Mouse (Mus musculus) frontal cortex, adult (tissue): ENCODE measurements at regions not wholly inside any gene's neighbourhood (a gene's known extent, or its start where the extent isn't known, plus 50 kb on each side); places are given as distances from the start of the nearest gene placed in this dataset.

ENCODE experiments used
- ATAC-seq: cut with Nextera tagmentation; 2 replicates; pipeline ENCODE4 v1.9.2; 2017; ENCODE audit warnings: mild to moderate bottlenecking, moderate library complexity, mixed read lengths; ENCODE audit not compliant: low TSS enrichment

DNA sequence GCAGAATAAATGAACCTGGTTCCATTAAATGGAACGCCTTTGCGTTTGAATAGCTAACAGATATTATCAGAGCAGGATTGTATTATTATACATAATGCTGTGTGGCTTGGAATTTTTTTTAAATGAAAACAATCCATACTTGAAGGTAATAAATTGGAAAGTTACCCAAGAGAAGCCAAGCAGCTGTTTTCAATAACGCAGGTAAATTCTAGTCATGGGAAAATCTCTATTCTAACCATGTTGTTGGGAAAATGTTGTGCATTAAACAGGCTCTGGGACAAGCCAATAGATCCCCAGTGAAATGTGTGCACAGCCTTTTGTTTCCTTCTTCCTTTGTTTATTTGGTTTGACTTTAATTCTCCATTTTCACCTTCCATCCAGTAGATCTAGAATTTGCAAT lies 128.6 kb upstream of the Mmadhc start:
- no peak for ATAC-seq

DNA sequence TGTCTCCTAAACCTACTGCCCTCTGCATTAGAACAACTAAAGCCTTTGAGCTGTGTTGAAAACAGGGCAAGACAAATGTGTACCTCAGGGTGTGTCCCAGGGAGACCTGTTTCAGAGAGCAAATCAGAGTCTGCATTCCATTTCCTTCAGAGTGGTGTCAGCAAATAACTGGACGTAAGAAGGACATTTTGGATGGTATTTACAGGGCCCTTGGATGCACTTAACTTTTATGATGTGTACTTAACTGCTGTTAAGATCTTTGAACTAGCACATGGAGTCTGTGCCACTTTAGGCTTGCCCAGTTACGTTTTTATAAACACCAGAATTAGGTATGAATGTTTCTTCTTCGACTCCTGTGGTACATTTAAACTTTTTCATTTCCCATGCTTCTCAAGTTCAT lies 123.0 kb upstream of the Mmadhc start:
- no peak for ATAC-seq

DNA sequence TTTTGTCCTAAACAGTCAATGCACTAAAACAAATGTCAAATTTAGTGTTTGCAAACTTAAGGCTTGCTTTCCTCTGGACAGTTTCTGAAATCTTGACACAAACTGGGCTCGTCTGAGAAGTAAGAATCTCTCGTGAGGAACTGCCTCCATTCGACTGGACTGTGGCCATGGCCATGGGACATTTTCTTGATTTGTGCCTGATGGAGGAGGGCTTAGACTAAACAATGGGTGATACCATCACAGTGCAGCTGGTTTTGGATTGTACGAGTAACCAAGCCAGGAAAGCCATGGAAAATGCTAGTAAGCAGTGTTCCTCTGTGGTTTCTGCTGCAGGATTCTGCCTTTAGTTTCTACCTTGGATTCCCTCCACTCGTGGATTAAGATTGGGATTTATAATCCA lies 121.0 kb upstream of the Mmadhc start:
- no peak for ATAC-seq

DNA sequence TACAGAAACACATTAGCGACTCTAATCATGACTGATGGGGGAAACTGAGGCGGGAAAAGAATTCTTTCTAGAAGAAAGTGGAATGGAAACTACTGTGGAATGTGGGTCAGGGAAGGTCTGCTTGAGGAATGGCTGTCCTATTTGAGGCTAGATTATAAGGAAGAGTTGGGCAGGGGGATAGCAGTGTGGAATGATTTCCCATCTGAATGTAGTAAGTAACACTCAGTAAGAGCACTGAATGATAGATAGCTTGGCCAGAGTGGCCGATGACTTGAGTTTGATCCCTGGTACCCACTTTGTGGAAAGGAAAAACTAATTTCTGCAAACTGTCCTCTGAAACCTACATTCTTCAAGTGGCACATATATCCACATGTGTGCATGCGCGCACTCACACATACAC lies 120.5 kb upstream of the Mmadhc start:
- ATAC-seq: no peak

- ATAC-seq: no peak
These were observed 119.5 kb upstream of the Mmadhc start for GRCm38 (mm10) chr2:50416056-50416455.

DNA sequence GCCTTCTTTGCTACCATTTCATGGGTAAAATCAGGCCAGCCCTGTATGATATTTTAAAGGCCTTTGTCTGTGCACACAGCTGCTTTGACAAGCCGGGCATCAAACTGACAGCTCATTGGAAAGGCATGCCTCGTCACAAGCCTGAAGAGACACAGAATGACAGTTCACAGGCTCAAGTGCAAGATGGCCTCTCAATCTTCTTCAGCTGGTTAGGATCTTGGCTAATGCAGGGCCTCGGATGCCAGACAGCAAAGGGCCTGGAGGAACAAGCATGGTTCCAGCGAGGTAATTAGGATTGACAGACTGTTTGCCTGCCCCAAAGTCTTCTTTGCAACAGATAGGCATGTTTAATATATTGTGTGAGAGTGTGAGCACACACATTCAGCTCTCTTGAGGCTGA lies 109.3 kb upstream of the Mmadhc start:
- ATAC-seq: no peak

DNA sequence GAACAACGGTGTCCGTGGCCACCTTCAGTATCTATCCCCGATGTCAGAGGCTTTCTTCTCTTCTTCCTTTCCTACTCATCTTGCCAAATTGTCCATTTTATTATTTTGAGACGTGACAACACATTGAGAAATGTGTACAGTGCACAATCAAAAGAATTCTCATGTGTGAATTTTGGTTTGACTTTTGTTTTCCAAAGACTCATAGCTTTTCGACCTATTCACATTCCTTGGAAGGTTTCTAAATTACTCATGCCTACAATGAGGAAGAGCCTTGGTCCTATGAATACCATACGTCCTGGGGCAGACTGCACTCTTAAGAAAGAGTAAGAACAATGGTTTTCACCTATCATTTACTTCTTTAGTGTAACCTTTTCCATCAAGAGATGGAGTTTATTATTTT lies 106.5 kb upstream of the Mmadhc start:
- ATAC-seq: no peak

GRCm38 (mm10) chr2:50398576-50398975 lies 102.0 kb upstream of the Mmadhc start:
- no peak for ATAC-seq

GRCm38 (mm10) chr2:50377609-50378413 lies 81.2 kb upstream of the Mmadhc start:
- ATAC-seq: no peak

DNA sequence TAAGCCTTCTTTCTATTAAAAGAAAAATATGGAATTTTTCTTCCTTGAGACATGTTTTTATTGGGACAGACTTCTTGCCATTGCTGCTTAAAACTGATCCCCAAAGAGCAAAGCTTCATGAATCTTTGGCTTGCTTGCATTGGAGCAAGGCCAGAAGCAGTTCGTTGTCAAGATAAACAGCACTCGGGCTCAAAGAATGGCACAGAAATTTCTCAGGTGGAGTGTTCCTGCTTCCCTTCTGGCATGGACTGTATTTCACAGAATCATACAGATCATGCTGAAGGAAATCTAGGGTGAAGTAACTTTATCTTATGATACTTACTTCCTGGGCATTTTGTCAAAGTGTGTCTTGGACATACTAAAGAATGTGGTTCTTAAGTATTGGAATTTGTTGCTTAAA lies 77.0 kb upstream of the Mmadhc start:
- ATAC-seq: no peak

GRCm38 (mm10) chr2:50373006-50373405 lies 76.4 kb upstream of the Mmadhc start:
- no peak for ATAC-seq

DNA sequence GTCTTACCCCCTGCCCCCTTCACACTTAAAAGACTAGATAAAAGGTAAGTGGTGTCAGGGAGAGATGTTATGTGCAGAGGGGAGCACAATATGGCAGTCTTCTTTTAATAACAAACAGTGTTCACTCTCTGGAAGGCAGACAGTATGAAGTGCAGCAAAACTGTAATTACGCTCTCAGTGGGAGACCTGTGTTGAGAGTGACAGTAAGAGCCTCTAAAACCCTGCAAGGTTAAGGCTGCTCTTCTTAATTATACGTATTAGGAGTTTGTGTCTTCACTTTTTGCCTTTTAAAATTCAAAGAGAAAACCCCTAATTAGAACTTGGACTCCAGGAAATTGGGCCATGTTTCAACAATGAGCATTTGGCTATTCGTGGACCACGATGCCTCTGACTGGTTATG lies 72.2 kb upstream of the Mmadhc start:
- ATAC-seq: no peak; the same call in 1 of the 2 replicates

DNA sequence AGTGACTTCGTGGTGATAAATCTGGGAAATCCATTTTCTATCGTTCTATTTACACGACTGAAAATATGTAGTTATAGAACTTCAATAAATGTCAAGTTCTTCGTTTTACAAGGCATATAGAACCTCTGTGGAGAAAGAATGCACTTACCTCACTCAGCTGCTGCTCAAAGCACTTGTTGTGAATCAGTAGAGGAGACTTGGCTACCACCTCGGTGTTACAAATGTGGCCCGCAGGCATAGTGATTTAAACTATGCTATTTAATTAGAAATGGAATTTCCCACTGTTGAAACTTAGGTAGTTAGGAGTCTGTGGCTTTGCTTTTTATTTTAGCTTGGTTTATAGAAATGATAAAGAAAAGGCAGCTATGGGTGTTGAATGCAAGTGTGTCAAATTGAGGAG lies 71.8 kb upstream of the Mmadhc start:
- no peak for ATAC-seq

DNA sequence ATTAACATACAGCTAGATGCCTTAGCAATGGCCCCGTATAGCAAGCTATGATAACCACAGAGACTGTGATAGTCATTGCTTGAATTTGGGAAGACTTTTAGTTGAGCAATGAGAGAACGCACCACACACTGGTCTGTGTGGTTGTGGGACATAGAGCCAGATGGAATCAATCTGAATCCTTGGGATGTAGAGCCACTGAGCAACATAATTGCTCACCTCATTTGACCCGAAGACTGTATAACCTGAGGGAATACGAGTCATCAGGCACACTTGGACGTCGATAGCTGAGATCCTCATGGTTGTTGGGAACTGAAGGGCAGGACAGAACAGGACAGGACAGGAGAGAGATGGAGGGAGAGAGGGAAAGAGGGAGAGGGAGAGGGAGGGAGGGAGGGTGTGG lies 68.6 kb upstream of the Mmadhc start:
- no peak for ATAC-seq

- 0 out of 2 replicates have a peak, but pooled peaks have one; percentile 64 for ATAC-seq
These were observed 59.5 kb upstream of the Mmadhc start for GRCm38 (mm10) chr2:50356089-50356488.

- ATAC-seq: no peak
These were observed 51.1 kb upstream of the Mmadhc start for GRCm38 (mm10) chr2:50347486-50348265.
